Mouse (Mus musculus) limb, embryonic 14.5 days (tissue): Measurements from ENCODE around the gene Rbfox3. TPM values are rescaled to one million over a fixed set of nuclear protein-coding genes. Genes with fewer than 3 reads are reported as not detected.

ENCODE experiments used
- ATAC-seq: fragments of 200-750 bp; cut with Nextera tagmentation; 2 replicates; pipeline ENCODE4 v1.8.0; 2017; ENCODE audit warnings: low read depth, moderate number of reproducible peaks, moderate TSS enrichment; ENCODE audit not compliant: low FRiP score
- DNase-seq: peaks from one replicate; pipeline ENCODE4 v3.0.0-alpha.2; 2015; ENCODE audit warnings: low spot score
- H3K27ac ChIP-seq: fragments of 300-500 bp; sonication (generic); replicated peaks from 2 replicates; pipeline ENCODE4 v1.5.1; 2014; ENCODE audit warnings: low read depth, mild to moderate bottlenecking, low read length, moderate library complexity, mixed read lengths
- H3K27me3 ChIP-seq: fragments of 300-500 bp; sonication (generic); 2 replicates; pipeline ENCODE4 v1.6.1; 2014; ENCODE audit warnings: low read length, mixed read lengths; ENCODE audit not compliant: control insufficient read depth, insufficient read depth
- H3K36me3 ChIP-seq: fragments of 300-500 bp; sonication (generic); 2 replicates; pipeline ENCODE4 v1.6.1; 2014; ENCODE audit warnings: mild to moderate bottlenecking, low read length, moderate library complexity, mixed read lengths; ENCODE audit not compliant: control insufficient read depth, insufficient read depth
- H3K4me1 ChIP-seq: fragments of 300-500 bp; sonication (generic); 2 replicates; pipeline ENCODE4 v1.6.1; 2014; ENCODE audit warnings: antibody characterized with exemption, low read length, mixed read lengths; ENCODE audit not compliant: control insufficient read depth, insufficient read depth
- H3K4me2 ChIP-seq: fragments of 300-500 bp; sonication (generic); replicated peaks from 2 replicates; pipeline ENCODE4 v1.6.1; 2014; ENCODE audit warnings: low read depth, mild to moderate bottlenecking, low read length, moderate library complexity; ENCODE audit not compliant: severe bottlenecking
- H3K4me3 ChIP-seq: fragments of 300-500 bp; sonication (generic); replicated peaks from 2 replicates; pipeline ENCODE4 v1.5.1; 2014; ENCODE audit warnings: low read length
- H3K9ac ChIP-seq: fragments of 300-500 bp; sonication (generic); 2 replicates; pipeline ENCODE4 v1.6.1; 2014; ENCODE audit warnings: mild to moderate bottlenecking, low read depth, low read length, moderate library complexity; ENCODE audit not compliant: severe bottlenecking
- H3K9me3 ChIP-seq: fragments of 300-500 bp; sonication (generic); 2 replicates; pipeline ENCODE4 v1.6.1; 2016; ENCODE audit warnings: low read length; ENCODE audit not compliant: control insufficient read depth
- POLR2A ChIP-seq: fragments of 200-500 bp; IDR thresholded peaks from 2 replicates; pipeline ENCODE4 v1.8.0; 2012; ENCODE audit warnings: inconsistent platforms, mild to moderate bottlenecking, moderate library complexity, borderline replicate concordance; ENCODE audit not compliant: insufficient read depth, insufficient read length; ENCODE audit errors: extremely low read depth
- WGBS: fragments of 180-500 bp; shearing (Covaris S2); extraction: QIAGEN DNeasy Blood & Tissue Kit; methylation state at CpG from one replicate; pipeline ENCODE4 v1.1.7; 2014; 5-methylcytosine and 5-hydroxymethylcytosine counted together
- polyA plus RNA-seq, 2 experiments: library from polyadenylated mRNA; depleted of rRNA in 1 of 2; stranded (reverse) in 1 of 2; unstranded in 1 of 2; fragments of >200 nt; fragmentation: Nextera tagmentation in 1 of 2; extraction: Ambion mirVana in 1 of 2; gene quantifications; 2 replicates each; pipeline versions ENCODE4 v1.2.1 to v1.2.3; 2012 to 2014

Rbfox3 gene
- polyA plus RNA-seq, 2 experiments, result 0.43 to 0.44 TPM

DNA sequence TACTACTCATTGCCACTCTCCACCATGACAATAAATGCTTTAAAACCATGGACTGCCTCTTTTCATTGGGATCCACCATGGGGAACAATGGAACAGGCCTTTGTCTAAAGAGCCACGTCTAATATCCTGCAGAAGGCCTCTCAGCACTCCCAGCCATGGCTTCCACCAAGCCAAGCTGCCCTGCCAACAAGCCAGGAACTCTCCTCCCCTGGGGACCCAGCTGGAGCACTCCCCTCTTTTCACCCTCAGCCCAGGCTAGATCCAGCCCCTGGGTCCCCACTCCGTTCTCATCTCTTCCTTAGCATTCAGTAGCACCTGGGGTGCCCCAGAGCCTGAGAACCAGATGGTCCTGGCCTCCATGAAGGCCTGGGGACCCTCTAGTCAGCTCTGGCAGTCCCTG lies 458.4 kb downstream of the Rbfox3 start:
- TF ChIP-seq POLR2A, result no peak

DNA sequence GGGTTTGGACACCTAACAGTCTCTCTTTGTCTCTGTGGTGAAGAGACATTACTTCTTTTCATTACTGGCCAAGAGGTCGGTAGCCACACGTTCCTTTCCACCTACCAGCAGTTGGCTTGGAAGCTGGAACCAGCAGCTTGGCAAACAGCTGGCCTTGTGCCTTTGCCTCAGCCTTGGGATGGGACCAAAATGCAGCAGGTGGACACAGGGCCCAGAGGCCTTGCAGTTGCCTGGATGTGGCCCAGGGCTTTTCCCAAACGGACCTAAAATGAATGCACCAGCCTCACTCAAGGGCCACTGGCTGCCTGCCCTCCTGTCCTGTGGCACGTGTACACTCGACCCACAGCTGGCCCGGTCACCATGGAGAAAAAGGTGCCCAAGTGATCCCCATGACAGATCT lies 460.2 kb downstream of the Rbfox3 start:
- ATAC-seq (no peak), DNase-seq (no peak)
- Histone ChIP-seq H3K9me3 (no peaks in the 10 kb centered on the region), H3K27ac (no peak overlapping the region), H3K36me3 (no peaks in the 10 kb centered on the region; the same call in 1 of the 2 replicates), H3K4me1 (no peaks in the 10 kb centered on the region; the same call in 1 of the 2 replicates), H3K4me3 (no peak overlapping the region), H3K4me2 (no peak overlapping the region), H3K27me3 (no peaks in the 10 kb centered on the region), H3K9ac (no peak overlapping the region)
- 80% methylated on average over 6 of the region's 6 CpGs for WGBS
- no peak for TF ChIP-seq POLR2A

More for the DNA sequence above, 458.4 kb downstream of the Rbfox3 start:
- Histone ChIP-seq H3K27me3 (no peaks in the 10 kb centered on the region), H3K9ac (no peak overlapping the region), H3K4me2 (no peak overlapping the region), H3K9me3 (no peaks in the 10 kb centered on the region), H3K4me3 (no peak overlapping the region), H3K27ac (no peak overlapping the region), H3K36me3 (no peaks in the 10 kb centered on the region; the same call in 1 of the 2 replicates), H3K4me1 (no peaks in the 10 kb centered on the region)
- 71% methylated on average over 2 of the region's 2 CpGs for WGBS
- ATAC-seq (no peak), DNase-seq (no peak)

DNA sequence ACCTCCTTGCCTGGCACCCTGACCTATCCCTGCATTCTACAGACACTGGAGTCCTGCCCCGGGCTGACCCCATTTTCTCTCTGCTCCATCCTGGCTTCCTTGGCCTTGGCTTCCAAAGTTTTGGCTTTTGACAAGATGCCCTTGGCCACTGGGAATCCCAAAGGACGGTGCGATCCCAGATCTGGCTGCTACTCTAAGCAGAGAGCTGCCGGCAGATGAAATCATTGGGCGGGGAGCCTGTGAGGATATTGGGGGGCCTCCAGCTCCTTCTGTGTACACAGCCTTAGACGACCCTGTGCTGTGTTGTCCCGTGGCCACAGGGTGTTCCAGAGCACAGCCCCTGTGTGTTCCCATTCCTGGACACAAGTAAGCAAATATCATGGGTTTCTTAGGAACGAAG lies 463.0 kb downstream of the Rbfox3 start:
- Histone ChIP-seq H3K36me3 (no peaks in the 10 kb centered on the region; the same call in 1 of the 2 replicates), H3K27me3 (no peaks in the 10 kb centered on the region), H3K9ac (no peak overlapping the region), H3K4me2 (no peak overlapping the region), H3K4me3 (no peak overlapping the region), H3K27ac (no peak overlapping the region), H3K4me1 (no peaks in the 10 kb centered on the region; the same call in 1 of the 2 replicates), H3K9me3 (no peaks in the 10 kb centered on the region)
- ATAC-seq, result no peak
- 88% methylated on average over 8 of the region's 8 CpGs for WGBS
- TF ChIP-seq POLR2A, result no peak
- no peak for DNase-seq

DNA sequence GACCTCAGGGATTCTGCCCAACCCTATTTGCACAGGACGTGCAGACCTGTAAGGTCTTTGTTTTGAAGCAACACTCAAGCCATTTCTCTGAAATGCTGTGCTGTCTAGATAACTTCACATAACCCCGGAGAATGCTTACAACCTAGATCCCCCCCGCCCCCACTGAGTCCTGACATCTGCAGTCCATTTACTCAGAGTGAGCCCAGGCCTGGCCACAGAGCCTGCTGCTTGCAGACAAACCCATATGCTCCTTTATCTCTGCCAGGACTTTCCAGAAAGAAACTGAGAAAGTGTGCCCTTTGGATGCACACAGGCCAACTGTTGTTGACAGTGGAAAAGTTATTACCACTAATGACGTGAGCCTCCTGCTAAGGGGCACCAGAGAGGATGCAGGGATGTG lies 464.1 kb downstream of the Rbfox3 start:
- no peak overlapping the region for H3K9ac ChIP-seq

DNA sequence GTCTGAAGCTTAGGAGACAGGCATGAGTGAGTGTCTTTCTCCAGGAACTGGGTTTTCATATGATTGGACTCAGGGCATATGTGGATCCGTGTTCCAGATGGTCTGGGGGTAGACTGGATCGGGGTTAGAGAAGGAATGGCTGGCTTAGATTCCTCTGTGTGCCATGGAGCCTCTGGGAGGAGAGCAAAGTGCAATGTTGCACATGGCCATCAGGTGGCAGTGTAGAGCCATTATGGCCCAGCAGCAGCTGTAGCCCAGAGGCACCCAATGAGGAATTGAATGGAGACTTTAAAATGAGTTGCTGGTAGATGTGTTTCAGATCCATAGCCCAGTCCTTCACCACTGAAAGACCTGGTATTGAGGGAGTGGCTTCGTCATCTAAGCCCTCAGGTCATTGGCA lies 465.6 kb downstream of the Rbfox3 start:
- Histone ChIP-seq H3K4me1 (no peaks in the 10 kb centered on the region; the same call in 1 of the 2 replicates), H3K4me2 (no peak overlapping the region), H3K36me3 (no peaks in the 10 kb centered on the region; the same call in 1 of the 2 replicates), H3K9ac (no peak overlapping the region), H3K27me3 (no peaks in the 10 kb centered on the region), H3K9me3 (no peaks in the 10 kb centered on the region), H3K4me3 (no peak overlapping the region), H3K27ac (no peak overlapping the region)
- WGBS, result 8% methylated on average over 3 of the region's 3 CpGs
- TF ChIP-seq POLR2A, result no peak
- ATAC-seq (peak; percentile 70), DNase-seq (peak; percentile 85)

More for the DNA sequence above, 464.1 kb downstream of the Rbfox3 start:
- Histone ChIP-seq H3K4me2 (no peak overlapping the region), H3K27me3 (no peaks in the 10 kb centered on the region), H3K36me3 (no peaks in the 10 kb centered on the region; the same call in 1 of the 2 replicates), H3K4me1 (no peaks in the 10 kb centered on the region; the same call in 1 of the 2 replicates), H3K4me3 (no peak overlapping the region), H3K27ac (no peak overlapping the region), H3K9me3 (no peaks in the 10 kb centered on the region)
- 29% methylated on average over 4 of the region's 4 CpGs for WGBS
- TF ChIP-seq POLR2A, result no peak
- DNase-seq (no peak), ATAC-seq (no peak)
